Mouse (Mus musculus) forebrain, postnatal 0 days (tissue): ENCODE results near the gene Apeh. TPM values are rescaled to one million over a fixed set of nuclear protein-coding genes. Genes with fewer than 3 reads are reported as not detected.

ENCODE experiments used
- ATAC-seq: fragments of 200-750 bp; cut with Nextera tagmentation; 2 replicates; pipeline ENCODE4 v1.8.0; 2017; ENCODE audit warnings: mild to moderate bottlenecking, moderate library complexity
- DNase-seq: peaks from one replicate; pipeline ENCODE4 v3.0.0-alpha.2; 2015
- H3K27ac ChIP-seq: fragments of 300-500 bp; sonication (generic); 2 replicates; pipeline ENCODE4 v1.5.1; 2014; ENCODE audit warnings: low read depth, mild to moderate bottlenecking, antibody characterized with exemption, low read length, moderate library complexity, mixed read lengths
- H3K27me3 ChIP-seq: fragments of 300-500 bp; sonication (generic); 2 replicates; pipeline ENCODE4 v1.6.1; 2014; ENCODE audit warnings: mild to moderate bottlenecking, low read length, mixed read lengths; ENCODE audit not compliant: insufficient read depth
- H3K36me3 ChIP-seq: fragments of 300-500 bp; sonication (generic); 2 replicates; pipeline ENCODE4 v1.6.1; 2014; ENCODE audit warnings: mild to moderate bottlenecking, moderate library complexity; ENCODE audit not compliant: insufficient read depth
- H3K4me1 ChIP-seq: fragments of 300-500 bp; sonication (generic); 2 replicates; pipeline ENCODE4 v1.6.1; 2014; ENCODE audit warnings: antibody characterized with exemption; ENCODE audit not compliant: insufficient read depth
- H3K4me2 ChIP-seq: fragments of 300-500 bp; sonication (generic); 2 replicates; pipeline ENCODE4 v1.6.1; 2014; ENCODE audit warnings: low read depth, mild to moderate bottlenecking, moderate library complexity
- H3K4me3 ChIP-seq: fragments of 300-500 bp; sonication (generic); 2 replicates; pipeline ENCODE4 v1.5.1; 2014; ENCODE audit warnings: low read depth, low read length, mixed read lengths
- H3K9ac ChIP-seq: fragments of 300-500 bp; sonication (generic); 2 replicates; pipeline ENCODE4 v1.6.1; 2014; ENCODE audit warnings: mild to moderate bottlenecking
- H3K9me3 ChIP-seq: fragments of 300-500 bp; sonication (generic); 2 replicates; pipeline ENCODE4 v1.6.1; 2016; ENCODE audit warnings: low read length
- CTCF ChIP-seq: sonication (generic); IDR thresholded peaks from 2 replicates; pipeline ENCODE4 v1.5.1; 2016; ENCODE audit warnings: antibody characterized with exemption, control low read depth, low read depth
- WGBS: fragments of 180-500 bp; shearing (Covaris S2); extraction: QIAGEN DNeasy Blood & Tissue Kit; methylation state at CpG from one replicate; pipeline ENCODE4 v1.1.7; 2014; 5-methylcytosine and 5-hydroxymethylcytosine counted together
- polyA plus RNA-seq: library from polyadenylated mRNA; unstranded; fragments of >200 nt; fragmentation: Nextera tagmentation; extraction: Ambion mirVana; gene quantifications from 2 replicates; pipeline ENCODE4 v1.2.1, GENCODE M21; 2015
- total RNA-seq: library from RNA; depleted of rRNA; stranded (reverse); fragments of >200 nt; gene quantifications from 2 replicates; pipeline ENCODE4 v1.2.3, GENCODE M21; 2014

Gene Apeh
- total and polyA plus RNA-seq, 2 experiments from 2014 or later, result 24.5 to 30.0 TPM

DNA sequence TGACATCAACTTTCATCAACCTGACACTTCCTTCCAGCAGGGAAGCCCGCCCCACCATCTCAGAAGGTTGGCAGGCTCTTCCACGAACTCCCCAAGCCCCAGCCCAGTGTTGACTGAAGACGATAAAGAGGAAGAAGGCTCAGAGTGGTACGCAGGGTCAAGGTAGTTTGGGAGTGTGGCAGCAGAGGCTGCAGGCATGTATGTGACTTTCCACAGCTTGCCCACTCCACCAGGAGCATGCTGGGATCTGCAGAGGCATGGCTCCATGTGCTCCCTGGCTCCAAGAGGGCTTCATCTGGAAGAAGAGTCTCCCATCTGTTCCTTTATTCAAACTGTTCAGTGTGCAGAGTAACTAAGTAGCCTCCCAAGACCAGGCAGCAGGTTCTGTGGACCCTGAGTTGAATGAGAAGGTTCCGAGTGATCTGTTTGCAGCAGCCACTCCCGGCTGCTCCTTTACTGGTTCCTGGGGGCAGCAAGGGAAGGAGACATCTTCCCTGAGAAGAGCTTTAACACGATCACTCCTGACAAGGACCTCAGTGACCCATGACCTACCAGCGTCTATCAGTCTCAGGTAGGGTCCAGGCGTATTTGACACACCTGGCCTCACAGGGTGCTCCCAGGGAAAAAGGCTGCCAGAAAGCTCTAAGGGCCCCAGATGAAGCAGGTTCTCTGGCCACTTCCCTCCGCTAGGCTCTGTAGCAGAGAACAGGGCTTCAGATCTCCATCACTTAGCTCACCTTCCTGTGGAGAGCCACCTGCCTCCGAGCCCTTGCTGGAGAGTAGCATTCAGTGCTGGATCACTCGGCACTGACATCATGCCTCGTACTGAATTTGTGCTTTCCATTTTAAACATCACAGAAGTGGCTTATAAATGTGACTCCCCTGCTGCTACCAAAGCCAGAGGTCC, 34.9 kb upstream of the Apeh start:
- Histone ChIP-seq H3K9ac (no peak overlapping the region), H3K27me3 (no peaks in the 10 kb centered on the region), H3K4me1 (no peaks in the 10 kb centered on the region), H3K4me3 (no peak overlapping the region), H3K4me2 (no peak overlapping the region), H3K9me3 (no peaks in the 10 kb centered on the region), H3K27ac (no peak overlapping the region), H3K36me3 (peaks cover 11% of the 10 kb centered on the region; the same call in 1 of the 2 replicates)
- ATAC-seq (no peak), DNase-seq (no peak)
- WGBS, result 85% methylated on average over 13 of the region's 13 CpGs
- TF ChIP-seq CTCF, result no peak

DNA sequence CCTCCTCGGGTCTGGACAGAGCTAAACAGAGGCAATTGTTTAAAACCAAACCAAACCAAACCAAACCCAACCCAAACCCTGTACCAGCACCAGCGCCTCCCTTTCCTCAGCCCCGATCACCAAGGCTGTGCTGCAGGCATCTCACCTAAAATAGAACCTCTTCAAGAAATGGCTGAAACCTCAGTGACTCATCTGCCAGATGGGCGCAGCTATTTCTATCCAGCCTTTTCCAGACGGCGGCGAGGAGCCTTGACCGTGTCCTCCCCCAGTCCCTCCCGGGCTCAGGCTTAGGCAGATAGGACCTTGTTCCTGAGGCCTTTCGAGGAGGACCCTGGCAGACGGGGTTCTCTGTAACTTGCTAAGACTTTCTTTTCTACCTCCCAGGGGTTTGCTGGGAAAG, 33.8 kb upstream of the Apeh start:
- 87% methylated on average over 11 of the region's 11 CpGs for WGBS
- no peak overlapping the region for H3K4me3 ChIP-seq

GRCm38 (mm10) chr9:108126436-108127180, 32.2 kb upstream of the Apeh start:
- ATAC-seq, result no peak
- Histone ChIP-seq H3K9ac (no peak overlapping the region), H3K9me3 (no peaks in the 10 kb centered on the region), H3K27me3 (no peaks in the 10 kb centered on the region), H3K27ac (no peak overlapping the region), H3K4me1 (no peaks in the 10 kb centered on the region), H3K4me2 (no peak overlapping the region), H3K36me3 (peaks cover 11% of the 10 kb centered on the region; the same call in 1 of the 2 replicates), H3K4me3 (no peak overlapping the region)
- no peak for TF ChIP-seq CTCF
- no peak for DNase-seq
- 85% methylated on average over 17 of the region's 17 CpGs for WGBS

More for the DNA sequence above, 33.8 kb upstream of the Apeh start:
- H3K36me3 ChIP-seq, result peaks cover 11% of the 10 kb centered on the region; the same call in 1 of the 2 replicates
- H3K27me3 ChIP-seq, result no peaks in the 10 kb centered on the region
- no peaks in the 10 kb centered on the region for H3K4me1 ChIP-seq
- ATAC-seq (no peak), DNase-seq (no peak)
- H3K9ac ChIP-seq, result no peak overlapping the region
- TF ChIP-seq CTCF, result no peak
- H3K9me3 ChIP-seq, result no peaks in the 10 kb centered on the region
- no peak overlapping the region for H3K4me2 ChIP-seq
- no peak overlapping the region for H3K27ac ChIP-seq

GRCm38 (mm10) chr9:108125731-108126130, 31.3 kb upstream of the Apeh start:
- H3K9me3 ChIP-seq, result no peaks in the 10 kb centered on the region
- 74% methylated on average over 8 of the region's 8 CpGs for WGBS
- DNase-seq, result no peak

GRCm38 (mm10) chr9:108123916-108124315, 29.5 kb upstream of the Apeh start:
- 92% methylated on average over 4 of the region's 4 CpGs for WGBS
- no peak for TF ChIP-seq CTCF
- ATAC-seq, result no peak
- Histone ChIP-seq H3K4me3 (no peak overlapping the region), H3K4me2 (no peak overlapping the region), H3K36me3 (peaks cover 11% of the 10 kb centered on the region; the same call in 1 of the 2 replicates), H3K4me1 (no peaks in the 10 kb centered on the region), H3K27ac (no peak overlapping the region), H3K27me3 (no peaks in the 10 kb centered on the region), H3K9ac (no peak overlapping the region), H3K9me3 (no peaks in the 10 kb centered on the region)
- DNase-seq, result no peak

More at GRCm38 (mm10) chr9:108125731-108126130, 31.3 kb upstream of the Apeh start:
- Histone ChIP-seq H3K9ac (no peak overlapping the region), H3K4me1 (no peaks in the 10 kb centered on the region), H3K4me2 (no peak overlapping the region), H3K27me3 (no peaks in the 10 kb centered on the region), H3K4me3 (no peak overlapping the region), H3K36me3 (peaks cover 11% of the 10 kb centered on the region; the same call in 1 of the 2 replicates), H3K27ac (no peak overlapping the region)
- no peak for TF ChIP-seq CTCF
- ATAC-seq, result no peak

DNA sequence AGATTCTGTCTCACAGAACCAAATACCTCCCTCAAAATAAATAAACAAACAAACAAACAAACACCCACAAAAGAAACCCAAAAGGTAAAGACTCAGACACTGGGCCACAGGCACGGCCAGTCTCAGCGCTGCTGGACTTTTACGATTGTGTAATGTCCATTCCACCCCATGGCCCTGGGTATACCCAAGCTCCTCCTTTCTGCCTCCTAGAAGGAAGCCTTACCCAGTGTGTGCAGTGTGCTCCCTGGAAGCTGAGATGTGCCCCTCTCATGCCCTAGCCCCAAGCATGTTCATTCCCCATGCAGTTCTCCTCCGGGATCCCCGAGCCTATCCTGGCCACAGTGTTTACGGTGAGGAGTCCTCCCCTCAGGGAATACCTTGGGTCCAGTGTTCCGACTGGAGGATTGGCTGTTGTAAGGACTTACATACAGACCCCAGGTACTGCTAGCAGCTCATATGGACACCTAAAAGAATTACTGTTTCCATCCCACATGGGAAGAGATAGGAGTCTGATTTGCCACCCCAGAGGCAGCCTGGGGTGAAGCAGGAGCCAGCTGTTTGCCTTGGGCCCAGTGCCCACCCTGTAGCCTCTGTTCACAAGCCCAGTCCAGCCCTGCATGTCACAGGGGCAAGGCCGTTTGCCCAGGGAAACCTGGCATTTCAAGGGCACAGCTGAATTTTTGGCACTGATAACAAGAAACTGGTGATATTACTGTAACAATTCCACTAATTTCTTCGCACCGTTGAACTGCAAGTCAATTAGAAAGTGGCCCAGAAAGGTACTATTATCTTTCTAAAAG, 27.0 kb upstream of the Apeh start:
- no peak overlapping the region for H3K27ac ChIP-seq
- H3K36me3 ChIP-seq, result peaks cover 21% of the 10 kb centered on the region; the same call in 1 of the 2 replicates
- DNase-seq, result no peak
- no peaks in the 10 kb centered on the region for H3K27me3 ChIP-seq
- H3K4me2 ChIP-seq, result no peak overlapping the region
- H3K9me3 ChIP-seq, result no peaks in the 10 kb centered on the region
- no peak overlapping the region for H3K4me3 ChIP-seq
- WGBS, result 87% methylated on average over 10 of the region's 10 CpGs
- TF ChIP-seq CTCF, result no peak
- H3K4me1 ChIP-seq, result no peaks in the 10 kb centered on the region
- no peak for ATAC-seq
- no peak overlapping the region for H3K9ac ChIP-seq
